24 mouse cellular contexts compared by ENCODE assay signal in genomic region chr3:157636887-157637286, GRCm38 (mm10).
DNase-seq lines count a peak whose midpoint lies in the region; ATAC-seq lines count a peak whose summit lies in the region.
"Had no signal": no experiment of that assay in that cellular context is flagged by ENCODE, and none has a peak within 500 bp of the region (broad histone marks: within the 10 kb centered on the region; RNA-seq: fewer than 3 reads in every experiment).

No protein-coding gene starts in this region.

- no peaks in the 10 kb centered on the region for H3K79me2 ChIP-seq in macrophage (ENCODE audit: inconsistent target)

- ATAC-seq in frontal cortex, adult (ENCODE audit: low TSS enrichment), result peak; percentile 14; the same call in 1 of the 2 replicates
- ATAC-seq in liver, embryonic 11.5 days (replicated peaks; ENCODE audit: low FRiP score), result peak; percentile 91
- ATAC-seq: forebrain, postnatal 0 days; inflammation-experienced regulatory T-cells, adult 6 months had no signal

- no peaks in the 10 kb centered on the region for H3K36me3 ChIP-seq in liver, embryonic 11.5 days (ENCODE audit: control insufficient read depth, insufficient read depth, low read length)
- no peaks in the 10 kb centered on the region for H3K36me3 ChIP-seq in macrophage (ENCODE audit: inconsistent target)
- no peaks in the 10 kb centered on the region for H3K36me3 ChIP-seq in forebrain, embryonic 10.5 days (replicated peaks)
- H3K36me3 ChIP-seq: heart, embryonic 10.5 days; hindbrain, embryonic 13.5 days; limb, embryonic 10.5 days; midbrain, embryonic 10.5 days had no signal

- H3K9me3 ChIP-seq in liver, embryonic 11.5 days (ENCODE audit: control insufficient read depth, low read length), result no peaks in the 10 kb centered on the region
- H3K9me3 ChIP-seq in forebrain, embryonic 10.5 days, result no peaks in the 10 kb centered on the region
- H3K9me3 ChIP-seq: heart, embryonic 10.5 days; hindbrain, embryonic 13.5 days; limb, embryonic 10.5 days; midbrain, embryonic 10.5 days had no signal

- no peak overlapping the region for H3K4me3 ChIP-seq in liver, embryonic 11.5 days (ENCODE audit: low read depth, low read length)
- H3K4me3 ChIP-seq in macrophage (ENCODE audit: inconsistent target), result no peak overlapping the region
- H3K4me3 ChIP-seq in forebrain, embryonic 10.5 days, result no peak overlapping the region
- H3K4me3 ChIP-seq: erythroblast, embryonic 14.5 days; heart, embryonic 10.5 days; hindbrain, embryonic 13.5 days; left cerebral cortex, adult 2 months; limb, embryonic 10.5 days; midbrain, embryonic 10.5 days had no signal

- H3K4me2 ChIP-seq in liver, embryonic 11.5 days, result no peak overlapping the region
- H3K4me2 ChIP-seq: hindbrain, embryonic 13.5 days had no signal

- DNase-seq in frontal cortex, postnatal 10 days (ENCODE audit: low spot score in 2 of 2), result no peak
- DNase-seq in c-Kit-positive CD71-positive TER-119-negative erythroid progenitor cells, embryonic 14.5 days (ENCODE audit: low read depth), result peak; percentile 40
- DNase-seq in liver, embryonic 11.5 days (ENCODE audit: low spot score), result no peak
- no peak for DNase-seq in right cerebral cortex, postnatal 36 days (ENCODE audit: low spot score in 2 of 2)
- DNase-seq in lung, adult 18-20 months, result no peak
- no peak for DNase-seq in forebrain, embryonic 10.5 days (ENCODE audit: extremely low spot score, low spot score)
- DNase-seq: adrenal gland, postnatal 25 days; cerebellum, adult 9-10 months; forebrain, postnatal 0 days; heart, postnatal 10 days; kidney, adult 9 months; kidney, postnatal 36 days; layer of hippocampus, adult 9-11 months; lung, adult 2 months; thymus, postnatal 4 days had no signal

- no peak overlapping the region for H3K9ac ChIP-seq in liver, embryonic 11.5 days (ENCODE audit: low read depth, low read length)
- H3K9ac ChIP-seq: forebrain, postnatal 0 days; hindbrain, embryonic 13.5 days had no signal

- peaks cover 7% of the 10 kb centered on the region; the same call in 1 of the 2 replicates for H3K4me1 ChIP-seq in liver, embryonic 11.5 days (replicated peaks; ENCODE audit: control insufficient read depth, insufficient read depth, low read length)
- H3K4me1 ChIP-seq in forebrain, embryonic 10.5 days, result no peaks in the 10 kb centered on the region
- H3K4me1 ChIP-seq: heart, embryonic 10.5 days; hindbrain, embryonic 13.5 days; limb, embryonic 10.5 days; midbrain, embryonic 10.5 days had no signal

- H3K27me3 ChIP-seq in liver, embryonic 11.5 days (replicated peaks; ENCODE audit: control insufficient read depth, insufficient read depth, low read length), result no peaks in the 10 kb centered on the region
- no peaks in the 10 kb centered on the region for H3K27me3 ChIP-seq in forebrain, embryonic 10.5 days (ENCODE audit: poor library complexity, severe bottlenecking)
- H3K27me3 ChIP-seq: hindbrain, embryonic 13.5 days had no signal

- peak overlapping the region; percentile 55 for H3K27ac ChIP-seq in liver, embryonic 11.5 days (ENCODE audit: low read depth, low read length)
- H3K27ac ChIP-seq in macrophage, result peak overlapping the region; percentile 33; the same call in 1 of the 2 replicates
- H3K27ac ChIP-seq in forebrain, embryonic 10.5 days, result no peak overlapping the region
- H3K27ac ChIP-seq: heart, embryonic 10.5 days; hindbrain, embryonic 13.5 days; left cerebral cortex, adult 2 months; limb, embryonic 10.5 days; midbrain, embryonic 10.5 days had no signal
